Mouse (Mus musculus) brain, adult 10 weeks (tissue): ENCODE data around the gene Nom1. TPM values are rescaled to one million over a fixed set of nuclear protein-coding genes. Genes with fewer than 3 reads are reported as not detected.

Experiments
- polyA plus RNA-seq: library from polyadenylated mRNA; stranded (reverse); fragments of 350-450 nt; fragmentation: Illumina TruSeq; extraction: RNeasy Lipid Tissue Mini Kit (QIAGEN cat#74804); gene quantifications from one replicate; pipeline ENCODE4 v1.2.3, GENCODE M21; 2015; ENCODE audit warnings: low read depth, low replicate concordance

Gene Nom1
- polyA plus RNA-seq, result 13.4 TPM

GRCm38 (mm10) chr5:29434228-29434871 is at the start of gene Nom1:
Gene Nom1, plus strand, starts transcription at chr5:29434664.

GRCm38 (mm10) chr5:29478208-29479197 is 44.0 kb downstream of the Nom1 start, which contains the start of gene Mnx1:
Gene Mnx1, minus strand, starts transcription at chr5:29478470.

Other genes starting within 250 kb of the Nom1 start
- 18.6 TPM for gene Rnf32, start 238.7 kb upstream of the Nom1 start, polyA plus RNA-seq
- gene Lmbr1, start 56.3 kb upstream of the Nom1 start, polyA plus RNA-seq, result 29.4 TPM
- not detected for gene Mnx1, start 43.8 kb downstream of the Nom1 start, polyA plus RNA-seq
- 52.4 TPM for gene Ube3c, start 134.6 kb downstream of the Nom1 start, polyA plus RNA-seq